Mouse (Mus musculus) lung, postnatal 0 days (tissue): ENCODE measurements around the gene 4931440F15Rik.

Source experiments
- CTCF ChIP-seq: IDR thresholded peaks from 2 replicates; pipeline ENCODE4 v1.5.1; 2016; ENCODE audit warnings: antibody characterized with exemption, mild to moderate bottlenecking
- EP300 ChIP-seq: IDR thresholded peaks from 2 replicates; pipeline ENCODE4 v1.6.1; 2016; ENCODE audit warnings: antibody characterized with exemption, mild to moderate bottlenecking, control low read depth

GRCm38 (mm10) chr11:29815261-29815660 is 10.2 kb downstream of the 4931440F15Rik start:
- TF ChIP-seq CTCF: no peak
- TF ChIP-seq EP300: no peak
